Mouse (Mus musculus) midbrain, embryonic 15.5 days (tissue): Measurements from ENCODE around the gene Cpne4. TPM values are rescaled to one million over a fixed set of nuclear protein-coding genes. Genes with fewer than 3 reads are reported as not detected.

ENCODE experiments used
- ATAC-seq: fragments of 200-750 bp; cut with Nextera tagmentation; replicated peaks from 2 replicates; pipeline ENCODE4 v1.8.0; 2017; ENCODE audit warnings: moderate TSS enrichment
- H3K27ac ChIP-seq: fragments of 300-500 bp; sonication (generic); 2 replicates; pipeline ENCODE4 v1.5.1; 2015; ENCODE audit warnings: mild to moderate bottlenecking, inconsistent platforms
- H3K27me3 ChIP-seq: fragments of 300-500 bp; sonication (generic); replicated peaks from 2 replicates; pipeline ENCODE4 v1.6.1; 2015; ENCODE audit warnings: inconsistent platforms
- H3K36me3 ChIP-seq: fragments of 300-500 bp; sonication (generic); replicated peaks from 2 replicates; pipeline ENCODE4 v1.6.1; 2015; ENCODE audit warnings: inconsistent platforms
- H3K4me1 ChIP-seq: fragments of 300-500 bp; sonication (generic); 2 replicates; pipeline ENCODE4 v1.6.1; 2015; ENCODE audit warnings: inconsistent platforms
- H3K4me2 ChIP-seq: fragments of 300-500 bp; sonication (generic); 2 replicates; pipeline ENCODE4 v1.6.1; 2015; ENCODE audit warnings: inconsistent platforms, mild to moderate bottlenecking, moderate library complexity
- H3K4me3 ChIP-seq: fragments of 300-500 bp; sonication (generic); 2 replicates; pipeline ENCODE4 v1.5.1; 2015; ENCODE audit warnings: mild to moderate bottlenecking, inconsistent platforms
- H3K9ac ChIP-seq: fragments of 300-500 bp; sonication (generic); 2 replicates; pipeline ENCODE4 v1.6.1; 2015; ENCODE audit warnings: mild to moderate bottlenecking, inconsistent platforms
- H3K9me3 ChIP-seq: fragments of 300-500 bp; sonication (generic); 2 replicates; pipeline ENCODE4 v1.6.1; 2016; ENCODE audit warnings: inconsistent platforms
- WGBS: fragments of 180-500 bp; shearing (Covaris S2); methylation state at CpG from one replicate; pipeline ENCODE4 v1.1.7; 2015; ENCODE audit warnings: mixed read lengths; 5-methylcytosine and 5-hydroxymethylcytosine counted together
- polyA plus RNA-seq: library from polyadenylated mRNA; unstranded; fragments of >200 nt; fragmentation: Nextera tagmentation; extraction: Ambion mirVana; gene quantifications from 2 replicates; pipeline ENCODE4 v1.2.1, GENCODE M21; 2015

The Cpne4 gene
- polyA plus RNA-seq, 1 experiment from 2014 or later, result 19.6 TPM

DNA sequence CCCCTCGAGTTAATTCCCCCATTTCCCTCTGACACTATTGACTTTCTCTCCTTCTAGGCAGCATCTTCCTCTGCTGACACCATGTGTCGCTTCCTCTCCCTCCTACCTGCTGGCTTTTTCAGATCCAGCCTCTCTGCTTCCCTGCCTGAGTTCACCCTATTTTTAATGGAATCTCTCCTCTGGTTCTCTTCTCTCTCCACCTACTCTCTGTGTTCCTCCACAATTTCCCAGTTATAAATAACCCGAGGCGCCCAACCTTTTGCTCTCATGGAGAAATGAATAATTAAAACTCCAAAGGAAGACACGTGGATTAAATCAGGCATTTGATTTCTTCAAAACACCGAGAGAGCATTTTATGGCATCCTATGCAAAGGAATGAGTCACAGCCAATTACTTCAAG is 65.4 kb downstream of the Cpne4 start:
- H3K4me3 ChIP-seq, result no peak overlapping the region
- no peak for ATAC-seq
- no peaks in the 10 kb centered on the region for H3K4me1 ChIP-seq
- H3K27ac ChIP-seq, result no peak overlapping the region
- H3K4me2 ChIP-seq, result no peak overlapping the region
- H3K9ac ChIP-seq, result no peak overlapping the region
- no peaks in the 10 kb centered on the region for H3K36me3 ChIP-seq
- no peaks in the 10 kb centered on the region for H3K27me3 ChIP-seq
- H3K9me3 ChIP-seq, result no peaks in the 10 kb centered on the region
- whole genome bisulfite sequencing, result 78% methylated on average over 6 of the region's 6 CpGs

DNA sequence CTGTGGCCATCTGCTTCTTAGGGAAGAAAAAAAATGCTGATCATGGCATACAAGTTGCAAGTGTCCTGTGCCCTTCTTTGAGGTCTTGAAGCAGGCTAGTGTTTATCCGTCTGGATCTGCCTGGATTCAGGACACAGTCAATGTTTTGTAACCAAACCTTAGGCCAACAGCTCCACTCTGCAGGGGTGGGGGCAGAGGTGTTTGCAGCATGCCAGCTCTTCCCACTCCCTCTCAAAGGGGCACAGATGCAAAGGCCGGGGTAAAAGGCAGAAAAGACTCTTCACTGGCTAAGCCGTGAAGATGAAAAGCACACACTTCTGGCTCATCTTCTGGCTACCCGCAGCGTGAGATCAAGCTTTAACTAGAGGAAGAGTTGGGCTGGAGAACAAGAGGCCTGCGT is 69.6 kb downstream of the Cpne4 start:
- Histone ChIP-seq H3K4me1 (no peaks in the 10 kb centered on the region), H3K27ac (no peak overlapping the region), H3K9me3 (no peaks in the 10 kb centered on the region), H3K4me3 (no peak overlapping the region), H3K9ac (no peak overlapping the region), H3K36me3 (no peaks in the 10 kb centered on the region), H3K4me2 (no peak overlapping the region), H3K27me3 (no peaks in the 10 kb centered on the region)
- ATAC-seq, result no peak
- 58% methylated on average over 6 of the region's 6 CpGs for WGBS

GRCm38 (mm10) chr9:104623564-104623963 is 76.5 kb downstream of the Cpne4 start:
- Histone ChIP-seq H3K4me3 (no peak overlapping the region), H3K9ac (no peak overlapping the region)
- 77% methylated on average over 4 of the region's 4 CpGs for whole genome bisulfite sequencing

DNA sequence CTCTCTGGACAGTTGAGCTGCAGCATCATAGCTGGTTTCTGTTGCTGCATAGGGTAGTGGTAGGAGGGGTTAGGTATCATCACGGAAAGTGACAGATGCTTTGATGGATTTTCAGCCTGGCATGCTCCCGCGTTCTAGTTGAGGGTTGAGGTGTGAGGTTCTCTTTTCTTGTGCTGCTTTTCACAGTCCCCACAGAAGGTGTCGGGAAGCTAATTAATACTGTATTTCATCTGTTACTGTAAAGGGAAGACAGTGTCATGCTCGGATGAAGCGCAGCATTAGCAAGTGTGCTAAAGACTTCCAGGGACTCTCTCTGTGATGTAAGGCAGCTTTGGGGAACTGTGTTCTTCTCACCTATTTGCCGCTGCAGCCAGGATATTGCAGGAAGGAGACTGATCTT is 80.7 kb downstream of the Cpne4 start:
- no peak overlapping the region for H3K27ac ChIP-seq
- no peaks in the 10 kb centered on the region for H3K27me3 ChIP-seq
- H3K4me1 ChIP-seq, result no peaks in the 10 kb centered on the region
- 71% methylated on average over 7 of the region's 7 CpGs for WGBS
- no peak overlapping the region for H3K4me3 ChIP-seq
- H3K4me2 ChIP-seq, result no peak overlapping the region
- no peaks in the 10 kb centered on the region for H3K36me3 ChIP-seq
- no peaks in the 10 kb centered on the region for H3K9me3 ChIP-seq
- H3K9ac ChIP-seq, result no peak overlapping the region
- no peak for ATAC-seq

More at GRCm38 (mm10) chr9:104623564-104623963, 76.5 kb downstream of the Cpne4 start:
- Histone ChIP-seq H3K36me3 (no peaks in the 10 kb centered on the region), H3K27me3 (no peaks in the 10 kb centered on the region), H3K4me1 (no peaks in the 10 kb centered on the region), H3K4me2 (no peak overlapping the region), H3K27ac (no peak overlapping the region), H3K9me3 (no peaks in the 10 kb centered on the region)
- no peak for ATAC-seq

GRCm38 (mm10) chr9:104629282-104629681 is 82.2 kb downstream of the Cpne4 start:
- Histone ChIP-seq H3K4me3 (no peak overlapping the region), H3K27ac (no peak overlapping the region), H3K36me3 (no peaks in the 10 kb centered on the region), H3K4me2 (no peak overlapping the region), H3K9ac (no peak overlapping the region), H3K27me3 (no peaks in the 10 kb centered on the region), H3K4me1 (no peaks in the 10 kb centered on the region), H3K9me3 (no peaks in the 10 kb centered on the region)
- ATAC-seq, result no peak
- WGBS, result 86% methylated on average over 7 of the region's 7 CpGs

- H3K27ac ChIP-seq, result no peak overlapping the region
- H3K4me3 ChIP-seq, result no peak overlapping the region
- H3K27me3 ChIP-seq, result no peaks in the 10 kb centered on the region
- WGBS, result 70% methylated on average over 5 of the region's 5 CpGs
- no peak for ATAC-seq
- no peaks in the 10 kb centered on the region for H3K36me3 ChIP-seq
- H3K9me3 ChIP-seq, result no peaks in the 10 kb centered on the region
- H3K9ac ChIP-seq, result no peak overlapping the region
- H3K4me1 ChIP-seq, result no peaks in the 10 kb centered on the region
- H3K4me2 ChIP-seq, result no peak overlapping the region
Measured at GRCm38 (mm10) chr9:104646348-104646994, 99.4 kb downstream of the Cpne4 start.

DNA sequence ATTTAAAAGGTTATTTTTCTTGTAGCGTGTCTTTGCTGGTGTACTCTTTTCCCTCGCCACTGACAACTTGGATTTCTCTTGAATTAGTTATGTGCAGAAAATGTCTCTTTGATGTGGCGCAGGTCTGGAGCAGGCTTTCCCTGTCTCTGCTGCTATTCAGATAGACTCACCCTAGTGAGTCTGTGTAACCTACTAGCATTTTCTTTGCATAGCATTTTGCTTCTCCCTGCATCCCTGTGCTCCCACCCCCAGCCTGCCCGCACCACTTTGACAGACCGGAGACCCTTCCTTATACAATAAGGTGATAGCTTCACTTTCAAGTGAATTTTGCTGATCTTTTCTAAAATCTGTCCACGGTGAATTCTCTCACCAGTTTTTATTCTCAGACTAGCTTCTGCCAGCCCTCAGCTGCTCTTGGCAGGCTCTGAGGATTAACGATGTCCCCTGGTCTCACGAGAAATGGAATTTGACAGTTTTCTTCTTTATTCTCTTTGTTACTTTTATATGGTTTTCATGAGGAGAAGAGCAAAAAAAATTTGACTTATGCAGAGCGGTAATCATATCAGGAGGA is 105.7 kb downstream of the Cpne4 start:
- no peaks in the 10 kb centered on the region for H3K27me3 ChIP-seq
- 37% methylated on average over 9 of the region's 9 CpGs for WGBS
- no peaks in the 10 kb centered on the region for H3K9me3 ChIP-seq
- H3K36me3 ChIP-seq, result no peaks in the 10 kb centered on the region
- H3K27ac ChIP-seq, result peak overlapping the region; percentile 59
- ATAC-seq, result peak; percentile 63; the same call in 1 of the 2 replicates
- H3K4me2 ChIP-seq, result peak overlapping the region; percentile 11; the same call in 1 of the 2 replicates
- H3K9ac ChIP-seq, result no peak overlapping the region
- peaks cover 16% of the 10 kb centered on the region for H3K4me1 ChIP-seq
- no peak overlapping the region for H3K4me3 ChIP-seq

GRCm38 (mm10) chr9:104659758-104660157 is 112.7 kb downstream of the Cpne4 start:
- Histone ChIP-seq H3K9ac (no peak overlapping the region), H3K4me1 (no peaks in the 10 kb centered on the region), H3K9me3 (no peaks in the 10 kb centered on the region), H3K27ac (no peak overlapping the region), H3K27me3 (no peaks in the 10 kb centered on the region), H3K36me3 (no peaks in the 10 kb centered on the region), H3K4me2 (no peak overlapping the region), H3K4me3 (no peak overlapping the region)
- 56% methylated on average over 4 of the region's 4 CpGs for WGBS
- ATAC-seq, result no peak

GRCm38 (mm10) chr9:104676665-104677064 is 129.6 kb downstream of the Cpne4 start:
- Histone ChIP-seq H3K4me2 (no peak overlapping the region), H3K36me3 (no peaks in the 10 kb centered on the region), H3K27ac (no peak overlapping the region), H3K9ac (no peak overlapping the region), H3K4me3 (no peak overlapping the region), H3K4me1 (no peaks in the 10 kb centered on the region), H3K27me3 (no peaks in the 10 kb centered on the region), H3K9me3 (no peaks in the 10 kb centered on the region)
- ATAC-seq, result no peak
- WGBS, result 56% methylated on average over 1 of the region's 1 CpGs

DNA sequence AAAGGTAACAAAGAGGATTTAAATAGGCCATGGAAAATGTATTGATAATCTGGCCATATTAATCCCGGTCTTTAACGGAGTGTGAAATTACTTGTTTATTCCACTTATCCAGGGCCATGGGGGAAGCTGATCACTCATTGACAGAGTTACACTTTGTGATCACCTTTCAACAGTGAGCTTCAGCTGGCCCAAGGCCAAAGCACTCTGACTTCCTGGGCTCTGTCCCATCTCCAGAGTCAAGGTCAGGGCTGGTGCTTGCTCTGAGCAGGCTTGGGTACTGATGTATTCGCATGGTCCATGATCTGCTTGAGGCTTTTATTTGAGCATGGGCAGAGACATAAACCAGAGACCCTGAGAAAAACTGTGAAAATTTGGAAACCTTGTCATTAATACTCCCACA is 131.5 kb downstream of the Cpne4 start:
- no peak overlapping the region for H3K27ac ChIP-seq
- no peak overlapping the region for H3K9ac ChIP-seq
- H3K36me3 ChIP-seq, result no peaks in the 10 kb centered on the region
- H3K4me2 ChIP-seq, result no peak overlapping the region
- no peaks in the 10 kb centered on the region for H3K9me3 ChIP-seq
- no peak for ATAC-seq
- H3K4me1 ChIP-seq, result no peaks in the 10 kb centered on the region
- H3K4me3 ChIP-seq, result no peak overlapping the region
- WGBS, result 84% methylated on average over 3 of the region's 3 CpGs
- no peaks in the 10 kb centered on the region for H3K27me3 ChIP-seq

- ATAC-seq, result no peak
- WGBS, result 69% methylated on average over 3 of the region's 3 CpGs
- Histone ChIP-seq H3K4me2 (no peak overlapping the region), H3K27me3 (no peaks in the 10 kb centered on the region), H3K4me3 (no peak overlapping the region), H3K9ac (no peak overlapping the region), H3K9me3 (no peaks in the 10 kb centered on the region), H3K27ac (no peak overlapping the region), H3K36me3 (no peaks in the 10 kb centered on the region), H3K4me1 (no peaks in the 10 kb centered on the region)
Measured at GRCm38 (mm10) chr9:104687051-104687450, 140.0 kb downstream of the Cpne4 start.

- no peak for ATAC-seq
- Histone ChIP-seq H3K36me3 (no peaks in the 10 kb centered on the region), H3K9ac (no peak overlapping the region), H3K4me1 (no peaks in the 10 kb centered on the region), H3K9me3 (no peaks in the 10 kb centered on the region), H3K27me3 (no peaks in the 10 kb centered on the region), H3K27ac (no peak overlapping the region), H3K4me2 (no peak overlapping the region), H3K4me3 (no peak overlapping the region)
- WGBS, result 55% methylated on average over 2 of the region's 2 CpGs
Measured at GRCm38 (mm10) chr9:104693145-104693544, 146.1 kb downstream of the Cpne4 start.

- ATAC-seq, result no peak
- Histone ChIP-seq H3K36me3 (no peaks in the 10 kb centered on the region), H3K9ac (no peak overlapping the region), H3K27ac (no peak overlapping the region), H3K4me2 (no peak overlapping the region), H3K4me1 (no peaks in the 10 kb centered on the region), H3K9me3 (no peaks in the 10 kb centered on the region), H3K4me3 (no peak overlapping the region), H3K27me3 (no peaks in the 10 kb centered on the region)
- whole genome bisulfite sequencing, result 91% methylated on average over 5 of the region's 5 CpGs
Measured at GRCm38 (mm10) chr9:104710831-104711230, 163.7 kb downstream of the Cpne4 start.
